Mouse (Mus musculus) spleen, postnatal 10 days (tissue): Measurements from ENCODE around the gene Nmnat2.

Experiments
- DNase-seq, 2 experiments: peaks; one replicate each; pipeline ENCODE4 v3.0.0; 2021 to 2022; ENCODE audit warnings: low spot score in 2 of 2

Nmnat2 gene

DNA sequence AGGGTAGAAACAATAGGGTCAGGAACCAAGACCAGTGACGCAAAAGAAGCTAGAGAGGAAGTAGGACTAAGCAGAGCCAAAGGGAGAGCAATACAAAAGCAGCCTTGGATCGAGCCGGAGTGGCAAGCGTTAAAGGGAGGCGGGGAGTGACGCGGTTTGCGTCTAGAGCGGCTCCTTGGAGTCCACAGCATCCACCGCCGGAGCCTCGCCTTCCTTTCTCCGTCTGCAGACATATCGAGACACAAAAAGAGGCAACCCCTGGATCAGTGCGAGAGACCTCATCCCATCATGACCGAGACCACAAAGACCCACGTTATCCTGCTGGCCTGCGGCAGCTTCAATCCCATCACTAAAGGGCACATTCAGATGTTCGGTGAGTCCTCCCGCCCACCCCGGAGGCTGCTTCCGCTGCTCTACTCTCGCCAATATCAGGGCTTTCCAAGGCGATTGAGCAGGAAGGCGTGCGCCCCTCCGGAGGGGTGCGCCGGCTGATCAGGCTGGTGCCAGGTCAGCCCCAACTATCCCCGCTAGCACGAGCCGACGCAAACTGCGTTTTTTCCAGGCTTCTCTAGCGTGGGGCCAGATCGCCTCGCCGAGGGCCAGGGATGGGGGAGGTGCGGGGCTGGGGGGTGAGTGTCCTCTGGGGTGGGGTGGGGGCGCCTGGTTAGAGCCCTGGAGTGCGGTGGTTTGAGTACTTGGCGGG lies at the start of gene Nmnat2:
Nmnat2 (plus strand) TSS at position 173 of the 703 bp plus-strand sequence.
- DNase-seq = no peak

DNA sequence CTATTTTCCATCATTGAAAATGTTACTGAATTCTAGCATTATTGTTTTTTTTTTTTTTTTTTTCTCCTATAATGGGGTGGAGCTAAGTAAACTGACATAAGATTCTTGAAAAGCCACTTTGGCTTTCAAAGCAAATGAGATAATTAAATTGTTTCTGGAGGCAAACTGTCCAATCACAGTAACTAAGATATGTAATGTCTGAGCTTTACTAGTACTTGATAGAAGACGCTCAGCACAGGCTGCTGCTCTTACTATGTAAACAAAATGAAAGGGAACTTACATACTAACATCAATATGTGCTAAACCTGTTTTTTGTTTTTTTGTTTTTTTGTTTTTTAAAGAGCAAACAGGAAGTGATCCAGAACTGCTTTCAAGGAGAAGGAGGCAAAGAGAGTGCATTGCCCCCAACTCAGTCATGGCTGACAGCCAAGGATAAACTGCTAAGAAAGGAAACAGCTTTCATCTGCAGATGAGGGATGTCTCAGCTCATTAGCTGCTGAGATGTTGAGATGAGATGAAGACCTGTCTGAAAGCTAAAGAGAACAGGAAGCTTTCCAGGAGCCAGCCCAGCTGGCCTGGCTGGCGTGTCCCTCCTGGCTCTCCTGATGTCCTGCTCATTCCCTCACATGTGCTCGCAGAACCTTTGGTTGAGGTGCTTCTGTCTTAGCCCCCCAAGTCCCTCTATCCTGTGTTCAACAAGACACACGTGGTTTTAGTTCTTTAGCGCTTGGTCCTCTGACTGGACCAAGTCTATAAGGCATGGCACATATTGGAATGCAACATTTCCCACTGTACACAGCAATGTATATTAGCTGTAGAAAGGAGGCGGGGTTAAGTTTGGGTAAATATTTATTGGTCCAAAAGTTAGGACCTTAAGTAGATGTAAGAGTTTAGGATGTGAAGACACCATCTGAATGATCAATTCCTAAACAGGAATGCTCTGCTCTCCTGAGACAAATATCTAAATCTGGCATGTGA lies 41.0 kb upstream of the Nmnat2 start:
- no peak for DNase-seq

DNA sequence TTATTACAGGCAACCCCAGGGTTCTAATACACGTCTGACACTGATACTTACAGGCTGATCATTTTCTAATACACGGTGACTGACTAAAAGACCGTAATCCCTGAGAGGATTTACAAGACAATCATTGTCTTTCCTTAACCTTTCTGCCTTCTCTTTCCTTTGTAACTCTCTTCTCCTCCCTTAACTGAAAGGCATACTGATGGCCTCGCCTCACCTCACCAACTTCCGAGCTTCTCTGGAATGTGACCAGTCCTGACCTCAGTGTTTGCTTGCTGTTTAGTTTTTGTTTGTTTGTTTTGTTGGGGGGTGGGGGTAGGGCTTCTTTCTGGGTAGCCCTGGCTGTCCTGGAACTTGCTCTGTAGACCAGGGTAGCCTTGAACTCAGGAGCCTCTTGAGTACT lies 39.0 kb upstream of the Nmnat2 start:
- no peak for DNase-seq

DNA sequence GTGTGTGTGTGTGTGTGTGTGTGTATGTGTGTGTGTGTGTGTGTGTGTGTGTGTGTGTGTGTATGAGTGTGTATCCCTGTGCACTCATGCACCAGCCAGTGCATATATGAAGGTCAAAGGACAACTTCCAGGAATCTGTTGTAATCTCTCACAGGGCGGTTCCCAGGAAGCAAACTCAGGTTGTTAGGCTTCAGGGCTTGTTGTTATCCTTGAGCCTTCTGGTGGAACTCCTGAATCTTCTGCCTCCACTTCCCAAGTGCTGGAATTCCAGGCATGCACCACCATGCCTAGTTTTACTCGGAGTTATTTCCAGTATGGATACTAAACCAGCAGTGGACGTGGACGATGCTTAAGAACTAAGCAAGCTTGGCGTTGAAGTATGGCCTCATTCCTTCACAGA lies 37.9 kb upstream of the Nmnat2 start:
- no peak for DNase-seq

DNA sequence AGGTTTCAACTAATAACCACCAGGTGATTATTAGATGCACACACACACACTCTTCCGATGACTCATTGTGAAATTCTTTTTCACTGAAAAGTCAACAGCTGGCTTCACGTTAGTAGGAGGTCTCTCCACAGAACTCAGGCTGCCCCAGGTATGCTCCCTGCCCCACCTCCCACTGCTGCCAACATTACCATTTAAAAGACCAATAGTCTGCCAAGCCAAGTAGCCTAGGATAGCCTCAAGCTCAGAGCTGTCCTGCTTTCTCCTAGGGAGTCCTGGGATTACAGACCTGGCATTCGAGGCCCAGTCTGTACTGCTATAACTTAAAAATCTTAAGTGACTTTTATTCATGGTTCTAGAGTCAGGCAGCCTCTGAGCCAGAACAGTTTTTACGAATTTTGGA lies 37.2 kb upstream of the Nmnat2 start:
- DNase-seq = no peak

DNA sequence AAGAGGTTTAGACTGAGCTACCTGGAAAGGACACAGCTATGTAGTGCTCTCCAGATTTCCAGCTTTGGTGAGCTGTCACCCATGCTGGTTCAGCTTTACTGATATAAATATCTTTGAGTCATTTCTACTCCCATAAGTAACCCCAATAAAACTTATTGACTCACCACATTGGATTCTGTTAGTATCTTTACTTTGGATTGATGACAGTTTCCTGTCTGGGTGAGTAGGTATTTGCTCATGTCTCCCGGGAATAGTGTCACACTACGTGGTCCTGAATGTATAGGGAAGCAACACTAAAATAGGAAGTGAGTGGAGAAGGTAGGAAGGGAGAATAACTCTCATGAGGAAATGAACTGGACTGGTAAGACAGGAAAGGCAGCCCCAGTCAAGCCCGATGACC lies 33.0 kb upstream of the Nmnat2 start:
- DNase-seq = no peak

DNA sequence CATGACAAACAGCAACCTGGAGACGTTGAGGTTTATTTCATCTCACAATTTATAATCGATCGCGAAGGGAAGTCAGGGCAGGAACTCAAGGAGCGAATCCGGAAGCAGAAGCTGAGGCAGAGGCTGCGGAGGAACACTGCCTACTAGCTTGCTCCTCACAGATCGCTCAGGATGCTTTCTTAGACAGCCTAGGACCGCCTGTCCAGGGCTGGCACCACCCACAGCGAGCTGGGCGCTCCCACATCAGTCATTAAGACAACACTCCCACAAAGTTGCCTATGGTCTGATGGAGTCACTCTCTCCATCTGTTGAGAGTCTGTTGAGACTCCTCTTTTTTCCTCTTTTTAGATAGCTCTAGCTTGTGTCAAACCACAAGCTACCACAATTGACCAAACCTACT lies 20.8 kb upstream of the Nmnat2 start:
- no peak for DNase-seq

DNA sequence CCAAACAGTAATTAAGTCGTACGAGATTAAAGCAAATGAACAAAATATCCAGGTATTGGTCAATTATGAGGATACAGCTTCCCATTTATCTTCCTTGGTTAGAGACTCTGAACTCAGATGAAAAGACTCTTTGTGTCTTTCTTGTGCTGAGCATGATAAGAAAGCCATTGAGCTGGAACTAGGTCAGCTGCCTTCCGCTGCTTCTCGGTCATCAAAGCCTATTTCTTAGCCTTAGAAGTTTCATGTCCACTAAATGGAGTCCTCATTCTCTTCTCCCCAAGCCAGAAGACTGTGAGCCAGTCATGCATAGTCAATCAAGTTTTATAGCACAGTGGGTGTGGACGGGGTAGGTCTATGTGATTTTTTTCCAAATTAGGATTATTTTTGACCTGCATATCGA lies 19.3 kb upstream of the Nmnat2 start:
- DNase-seq = no peak

DNA sequence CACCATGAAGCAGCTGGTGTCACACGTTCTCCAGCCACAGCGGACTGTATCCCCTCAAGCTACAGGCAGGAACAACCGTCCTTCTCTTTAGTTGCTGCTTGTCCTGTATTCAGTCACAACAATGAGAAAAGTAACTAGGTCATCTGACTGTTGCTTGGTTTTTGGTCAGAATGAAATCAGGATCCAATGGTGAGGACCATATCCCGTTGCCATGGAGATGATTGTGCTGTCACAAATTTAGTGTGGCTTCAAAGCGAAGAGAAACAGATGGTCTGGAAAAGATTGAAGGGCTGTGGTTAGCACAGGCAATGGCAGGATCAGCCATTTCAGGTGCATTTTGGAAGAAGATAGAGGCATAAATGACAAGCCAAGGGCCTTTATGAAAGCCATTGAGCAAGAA lies 18.4 kb upstream of the Nmnat2 start:
- DNase-seq = no peak

DNA sequence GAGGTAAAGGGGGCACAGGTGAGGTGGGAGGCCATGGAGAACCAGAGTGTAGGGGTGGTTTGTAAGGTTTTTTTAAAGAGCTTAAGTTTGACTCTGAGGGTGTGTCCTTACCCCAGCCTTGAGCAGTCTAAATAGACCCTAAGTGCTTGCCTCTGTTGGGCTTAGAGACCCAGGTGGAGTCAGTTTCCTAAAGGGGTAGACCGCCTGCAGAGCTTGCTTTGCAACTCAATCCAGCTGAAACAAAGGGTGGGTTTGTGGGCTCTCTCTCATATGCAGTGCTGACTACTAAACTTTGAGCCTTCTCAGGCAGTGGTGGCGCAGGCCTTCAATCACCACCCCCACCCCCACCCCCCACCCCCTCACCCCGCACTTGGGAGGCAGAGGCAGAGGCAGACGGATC lies 11.8 kb upstream of the Nmnat2 start:
- DNase-seq = no peak

DNA sequence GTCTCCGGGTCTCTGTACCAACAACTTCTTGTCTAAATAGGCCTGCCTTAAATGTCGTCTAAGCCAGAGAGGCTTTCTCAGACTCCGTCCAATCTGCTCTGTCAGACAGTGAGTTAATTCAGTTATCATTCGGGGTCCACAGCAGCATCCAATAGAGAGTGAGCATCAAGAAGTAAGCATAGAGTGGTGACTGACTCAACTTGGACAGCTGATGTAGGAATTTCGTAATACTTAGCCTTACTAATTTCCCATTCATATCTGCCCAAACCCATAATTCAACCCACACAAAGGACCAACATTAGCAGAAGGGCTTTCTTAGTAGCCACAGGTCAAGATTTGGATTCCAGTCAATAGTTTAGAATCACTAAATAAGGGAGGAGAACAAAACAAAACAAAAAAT lies 626 bp upstream of the Nmnat2 start:
- DNase-seq = no peak

DNA sequence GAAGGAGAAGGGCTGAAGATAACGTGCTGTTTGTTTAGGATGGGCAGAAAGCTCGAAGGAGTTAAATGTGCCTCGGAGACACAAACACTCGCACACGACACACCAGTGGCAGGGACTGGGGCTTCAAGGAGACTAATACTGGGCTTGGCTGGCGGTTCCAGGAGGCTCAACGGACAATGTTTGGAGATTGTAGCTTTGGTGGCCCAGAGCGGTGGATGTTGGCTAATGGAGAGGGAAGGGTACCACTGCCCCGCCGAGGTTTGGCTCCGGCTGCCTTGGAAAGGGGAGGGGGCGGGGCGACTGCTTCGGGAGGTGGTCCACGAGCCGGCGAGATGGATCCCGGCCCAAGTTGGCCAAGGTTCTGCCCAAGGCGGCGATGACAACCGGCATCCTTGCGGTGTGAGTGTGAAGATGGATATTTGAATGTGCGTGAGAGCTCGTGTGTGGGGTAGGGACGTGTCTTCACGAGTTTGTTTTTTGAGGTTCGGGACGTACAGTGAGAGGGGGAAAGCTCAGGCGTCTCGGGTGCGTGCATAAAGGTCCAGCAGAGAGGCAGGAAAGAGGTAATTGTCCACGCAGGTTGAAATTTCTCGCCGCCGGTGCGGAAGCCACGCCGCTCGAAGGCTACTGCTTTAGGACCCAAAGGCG lies 895 bp downstream of the Nmnat2 start:
- DNase-seq = no peak

DNA sequence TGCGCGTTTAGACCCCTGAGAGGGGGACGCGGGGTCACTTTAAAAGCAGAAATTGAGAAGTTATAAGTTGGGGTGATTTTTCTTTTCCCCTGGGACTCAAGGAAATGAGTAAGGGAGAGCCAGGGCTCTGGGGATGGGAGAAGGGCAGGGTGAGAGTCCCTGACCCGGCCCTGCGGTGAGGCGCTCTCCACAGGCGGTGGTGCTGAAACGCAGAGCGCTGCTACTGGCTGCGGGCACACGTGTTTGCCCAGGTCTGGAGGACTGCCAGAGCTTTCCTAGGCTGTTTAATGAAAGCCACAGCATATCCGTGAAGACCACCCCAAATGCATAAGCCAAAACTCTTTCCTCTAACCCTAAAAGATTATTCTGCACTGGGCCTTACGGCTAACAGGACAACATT lies 1.4 kb downstream of the Nmnat2 start:
- DNase-seq = peak; percentile 13 to 65

DNA sequence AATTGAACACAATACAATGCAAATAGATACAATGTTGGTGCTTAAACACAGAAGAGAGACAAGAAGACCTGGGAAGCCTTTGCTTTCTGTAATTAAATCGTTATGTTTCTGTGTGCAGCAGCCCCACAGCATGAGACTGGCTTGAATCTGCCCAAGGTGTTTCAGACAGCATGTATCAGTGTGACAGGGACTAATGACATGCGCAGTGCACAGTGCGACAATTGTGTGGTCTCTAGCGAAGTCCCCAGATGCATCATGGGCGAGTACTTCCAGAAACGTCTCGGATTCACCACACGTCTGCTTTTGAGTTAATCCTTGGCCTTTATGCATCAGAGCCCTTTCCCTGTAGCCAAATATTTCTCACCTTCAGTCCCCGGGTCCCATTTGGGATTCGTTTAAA lies 9.6 kb downstream of the Nmnat2 start:
- no peak for DNase-seq

DNA sequence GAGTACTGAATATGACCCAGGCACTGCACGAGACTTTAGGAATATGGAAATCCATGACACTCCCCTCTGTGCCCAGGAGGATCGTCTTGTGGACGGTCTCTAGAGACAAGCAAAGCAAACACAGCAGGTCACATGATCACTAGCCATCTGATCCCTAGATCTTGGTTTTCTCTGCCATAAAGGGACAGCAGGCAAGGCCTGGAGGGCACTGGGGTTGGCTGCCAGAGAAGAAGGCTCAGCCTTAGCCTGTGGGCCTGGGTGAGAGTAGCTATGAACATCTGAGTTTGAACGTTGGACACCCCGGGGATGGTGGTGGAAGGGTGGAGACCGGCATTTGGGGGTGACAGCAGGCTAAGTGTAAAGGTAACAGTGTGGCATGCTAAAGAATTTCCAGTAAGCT lies 11.4 kb downstream of the Nmnat2 start:
- no peak for DNase-seq

DNA sequence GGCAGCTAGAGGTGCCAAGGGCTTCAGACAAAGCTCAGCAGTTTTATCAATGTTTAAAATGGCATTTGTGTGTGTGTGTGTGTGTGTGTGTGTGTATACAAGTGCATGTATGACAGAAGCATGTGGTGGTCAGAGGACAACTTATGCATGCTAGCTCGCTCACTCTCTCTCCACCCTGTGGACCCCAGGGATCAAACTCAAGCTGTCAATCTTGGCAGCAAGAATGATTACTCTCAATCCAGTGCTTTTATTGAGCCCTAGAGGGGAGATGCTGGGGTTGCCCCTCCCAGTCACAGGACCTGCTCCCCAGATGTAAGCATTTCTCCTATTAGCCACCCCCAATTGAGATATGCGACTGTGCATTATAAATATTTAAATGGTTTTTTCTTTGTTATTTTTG lies 11.9 kb downstream of the Nmnat2 start:
- no peak for DNase-seq

DNA sequence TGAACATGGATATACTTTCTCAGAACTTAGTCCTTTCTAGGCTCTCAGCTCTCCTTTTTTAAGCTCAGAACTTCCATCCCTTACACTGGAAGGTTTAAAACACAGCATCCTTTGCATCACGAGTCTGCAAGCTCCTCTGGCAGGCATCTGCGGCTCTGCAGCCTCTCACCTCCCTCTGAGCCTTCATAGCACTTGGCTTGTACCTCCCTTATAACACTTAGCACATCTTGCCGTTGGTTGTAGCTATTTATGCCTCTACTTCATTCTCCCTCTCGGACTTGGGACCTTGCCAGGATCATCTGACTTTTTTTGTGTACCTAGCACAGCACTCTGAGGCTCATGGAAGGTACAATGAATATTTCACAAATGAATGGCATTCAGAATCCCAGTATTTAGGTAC lies 14.3 kb downstream of the Nmnat2 start:
- DNase-seq = no peak

DNA sequence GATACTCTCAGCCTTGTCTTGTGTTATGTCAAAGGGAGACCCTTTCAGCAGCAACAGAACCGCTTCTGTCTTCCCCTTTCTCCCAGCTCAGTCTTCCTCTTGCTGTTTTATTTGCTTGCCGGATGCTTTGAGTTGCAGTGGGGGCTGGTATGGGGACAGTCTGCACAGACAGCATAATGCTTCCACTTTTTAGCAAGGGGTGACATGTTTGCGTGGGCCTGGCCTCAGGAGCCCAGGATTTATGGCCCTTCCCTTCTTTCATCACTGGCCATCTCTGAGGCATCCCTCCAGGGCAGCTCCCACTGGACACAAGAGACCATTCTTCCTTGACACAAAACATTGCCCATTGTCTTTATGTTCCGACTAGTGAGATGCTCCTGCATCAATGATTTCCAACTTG lies 18.2 kb downstream of the Nmnat2 start:
- no peak for DNase-seq

DNA sequence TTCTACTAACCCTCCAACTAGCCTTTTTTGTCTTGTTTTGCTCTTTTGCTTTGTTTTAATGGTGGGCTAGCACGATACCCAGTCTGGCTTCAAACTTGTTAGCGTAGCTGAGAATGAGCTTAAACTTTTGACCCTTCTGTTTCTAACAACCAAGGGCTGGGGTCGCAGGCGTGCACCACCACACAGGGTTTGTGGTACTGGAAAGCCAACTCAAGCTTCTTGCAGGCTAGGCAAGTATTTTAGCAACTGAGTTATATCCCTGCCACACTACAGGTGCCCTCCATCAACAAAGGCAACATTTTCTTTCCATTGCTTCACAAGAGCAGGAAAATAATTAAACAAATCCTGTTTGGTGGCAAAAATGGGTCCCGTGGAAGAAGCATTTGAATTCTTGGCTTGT lies 18.6 kb downstream of the Nmnat2 start:
- no peak for DNase-seq

DNA sequence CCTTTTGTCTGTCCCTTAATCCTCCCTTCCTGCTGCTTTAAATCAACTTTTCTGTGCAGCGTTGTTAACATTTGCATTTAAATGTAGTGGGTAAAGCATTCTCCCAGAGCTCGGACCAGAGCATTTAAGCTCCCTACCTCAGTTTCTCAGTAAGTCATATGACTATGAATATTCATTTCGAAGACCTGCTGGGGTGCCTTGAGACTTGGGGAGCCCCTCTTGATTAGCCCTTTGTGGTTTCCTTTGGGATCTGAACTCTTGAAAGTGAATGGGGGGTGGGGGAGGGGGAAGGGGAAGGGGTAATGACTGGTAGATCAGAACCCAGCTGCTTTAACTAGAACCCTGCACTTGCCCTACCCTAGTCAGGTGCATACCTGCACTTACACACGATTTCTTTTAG lies 19.1 kb downstream of the Nmnat2 start:
- no peak for DNase-seq

DNA sequence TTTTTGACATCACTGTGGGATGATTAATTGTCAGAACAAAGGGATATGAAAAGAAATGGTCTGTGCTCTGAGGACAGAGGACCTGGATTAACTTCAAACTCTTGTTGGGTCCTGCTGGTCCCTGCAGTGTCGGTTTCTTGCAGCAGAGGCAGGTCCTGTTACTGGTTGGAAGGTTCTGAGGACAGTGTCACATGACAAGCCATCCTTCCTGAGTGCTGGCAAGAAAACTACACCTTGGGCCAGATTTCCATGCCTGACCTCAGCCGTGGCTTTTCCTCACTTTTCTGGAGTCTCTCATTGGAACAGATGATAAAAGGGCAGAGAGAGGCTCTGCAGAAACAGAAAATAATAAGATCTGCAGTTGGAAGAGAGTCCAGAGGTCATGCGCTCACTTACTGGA lies 20.4 kb downstream of the Nmnat2 start:
- no peak for DNase-seq

DNA sequence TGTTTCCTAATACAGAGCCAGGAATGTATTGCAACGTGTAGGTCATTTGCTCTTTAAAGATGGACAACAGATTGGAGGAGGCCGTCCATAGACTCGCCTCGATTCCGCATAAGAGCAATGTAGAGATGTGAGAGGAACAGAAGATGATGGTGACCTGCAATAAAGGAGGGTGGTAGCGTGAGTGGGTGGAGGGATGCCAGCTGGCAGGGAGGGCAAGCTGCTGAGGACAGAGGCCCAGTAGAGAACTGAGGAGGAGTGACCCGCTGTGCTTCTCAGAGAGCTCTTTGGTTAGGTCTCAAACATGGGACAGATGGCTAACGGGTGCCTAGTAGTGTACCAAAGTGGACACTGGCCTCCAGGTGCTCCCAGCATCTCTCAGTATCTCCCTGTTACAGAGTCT lies 23.9 kb downstream of the Nmnat2 start:
- no peak for DNase-seq

DNA sequence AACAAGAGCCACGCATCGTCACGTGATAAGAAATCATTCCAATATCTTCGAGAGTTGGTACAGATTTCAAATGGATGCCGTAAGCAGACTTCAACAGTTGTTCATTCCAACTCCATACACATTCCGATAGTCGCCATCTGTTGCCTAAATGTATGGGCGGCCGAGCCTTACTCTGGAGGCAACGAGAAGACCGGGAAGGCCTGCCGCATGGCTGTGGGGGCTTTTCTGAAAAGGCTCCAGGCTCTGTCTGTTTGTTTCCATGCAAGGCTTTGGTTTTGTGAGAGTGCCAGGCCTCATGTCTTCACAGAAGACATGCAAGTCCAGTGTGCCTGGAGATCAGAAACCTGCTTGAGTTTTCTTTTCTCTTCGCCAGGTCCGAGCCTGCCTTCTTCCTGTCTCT lies 28.6 kb downstream of the Nmnat2 start:
- no peak for DNase-seq
